Mouse (Mus musculus) kidney, adult 2 months (tissue): ENCODE results near the gene Lamc2.

ENCODE experiments used
- CTCF ChIP-seq: fragments of 200-500 bp; conservative IDR thresholded peaks from 2 replicates; pipeline ENCODE4 v1.5.1; 2011; ENCODE audit warnings: low read depth, mild to moderate bottlenecking, control low read depth, low read length, moderate library complexity, mixed read lengths; ENCODE audit not compliant: insufficient read depth, insufficient read length
- POLR2A ChIP-seq: fragments of 200-500 bp; IDR thresholded peaks from one replicate; pipeline ENCODE4 v1.6.1; 2011; ENCODE audit warnings: low read depth, low read length, control low read depth

- TF ChIP-seq POLR2A (no peak), CTCF (no peak)
Measured at GRCm38 (mm10) chr1:153111596-153111995, 74.7 kb downstream of the Lamc2 start.
